Mouse (Mus musculus) right cerebral cortex, postnatal 25 days (tissue): Measurements from ENCODE around the gene Rundc1.
"Not testable (repeated sequence)": the region's sequence is repeated elsewhere in the genome, so short reads cannot be mapped to it uniquely, and the experiment has no call there.

Experiments
- DNase-seq: peaks from one replicate; pipeline ENCODE4 v3.0.0; 2022

The Rundc1 gene

DNA sequence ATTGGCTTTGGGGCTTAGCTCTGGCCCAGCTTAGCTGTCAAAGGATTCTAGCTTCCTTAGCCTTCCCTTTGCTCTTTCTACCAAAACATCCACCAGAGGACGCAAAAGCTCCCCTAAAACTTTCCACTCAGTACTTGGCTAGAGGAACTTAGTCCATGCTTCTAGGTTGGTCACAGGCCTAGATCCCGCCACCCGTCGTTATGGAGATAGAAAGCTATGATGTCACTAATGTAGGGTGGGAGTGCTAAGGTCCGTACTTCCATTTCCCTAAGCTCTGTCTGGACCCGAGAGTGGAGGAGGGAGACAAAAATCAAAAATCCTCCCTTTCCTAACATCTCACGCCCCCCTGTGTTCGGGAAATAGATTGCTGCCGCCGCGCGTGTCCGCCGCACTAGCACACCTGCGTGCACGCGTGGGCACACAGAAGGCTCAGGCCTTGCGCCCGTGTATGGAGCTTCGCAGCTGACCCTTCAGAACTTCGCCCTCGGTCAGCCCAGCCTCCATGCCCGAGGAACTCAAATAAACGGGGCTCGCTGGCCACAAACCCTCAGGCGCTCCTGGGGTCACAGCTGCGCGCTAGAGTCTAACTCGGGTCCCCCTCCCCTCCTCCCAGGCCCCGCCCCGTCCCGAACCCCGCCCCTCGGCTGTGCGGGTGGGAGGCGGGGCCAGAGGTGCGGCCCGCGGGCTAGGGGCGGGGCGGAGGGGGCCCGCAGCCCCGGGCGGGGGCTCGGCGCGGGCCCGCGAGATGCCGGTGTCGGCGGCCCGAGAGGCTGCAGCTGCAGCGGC, 42.8 kb downstream of the Rundc1 start:
- DNase-seq: peak; percentile 62

GRCm38 (mm10) chr11:101468263-101468688, 43.4 kb downstream of the Rundc1 start:
- no peak for DNase-seq

DNA sequence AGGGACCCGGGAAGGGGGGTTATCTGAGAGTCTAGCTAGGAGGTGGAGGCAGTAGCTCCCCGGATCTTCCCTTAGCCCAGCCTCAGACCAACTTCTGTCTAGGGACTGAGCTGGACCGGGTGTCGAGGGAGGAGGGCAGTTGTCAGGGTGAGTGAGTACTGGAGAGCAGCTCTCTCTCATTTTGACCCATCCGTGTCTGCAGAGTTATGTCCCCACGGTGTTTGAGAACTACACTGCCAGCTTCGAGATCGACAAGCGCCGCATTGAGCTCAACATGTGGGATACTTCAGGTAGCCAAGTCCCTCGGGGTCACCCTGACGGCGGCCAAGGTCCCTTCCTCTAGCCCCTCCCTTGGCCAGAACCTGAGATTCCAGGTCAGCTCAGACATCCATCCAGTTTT, 43.8 kb downstream of the Rundc1 start:
- no peak for DNase-seq

GRCm38 (mm10) chr11:101469155-101469554, 44.3 kb downstream of the Rundc1 start:
- DNase-seq: no peak

GRCm38 (mm10) chr11:101470206-101470605, 45.3 kb downstream of the Rundc1 start:
- no peak for DNase-seq

DNA sequence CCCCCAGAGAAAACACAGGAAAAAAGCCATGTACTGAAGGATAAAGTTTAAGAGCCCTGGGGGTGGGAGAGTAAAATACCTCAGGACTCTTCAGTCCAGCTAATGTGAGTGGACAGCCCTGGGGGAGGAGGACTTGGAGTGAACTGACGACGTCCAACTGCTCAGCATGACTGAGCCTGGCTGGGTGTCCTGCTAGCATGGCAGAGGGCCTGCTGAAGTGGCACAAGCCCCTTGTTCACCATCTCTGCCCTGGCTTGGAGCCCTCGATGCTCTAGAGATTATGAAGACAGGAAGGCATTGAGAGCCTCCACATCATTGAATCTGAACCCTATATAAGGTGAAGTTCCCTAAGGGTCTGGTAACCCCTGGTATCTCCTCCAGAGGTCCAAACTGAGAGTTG, 47.0 kb downstream of the Rundc1 start:
- no peak for DNase-seq

- no peak for DNase-seq
These were observed 47.5 kb downstream of the Rundc1 start for GRCm38 (mm10) chr11:101472336-101472735.

DNA sequence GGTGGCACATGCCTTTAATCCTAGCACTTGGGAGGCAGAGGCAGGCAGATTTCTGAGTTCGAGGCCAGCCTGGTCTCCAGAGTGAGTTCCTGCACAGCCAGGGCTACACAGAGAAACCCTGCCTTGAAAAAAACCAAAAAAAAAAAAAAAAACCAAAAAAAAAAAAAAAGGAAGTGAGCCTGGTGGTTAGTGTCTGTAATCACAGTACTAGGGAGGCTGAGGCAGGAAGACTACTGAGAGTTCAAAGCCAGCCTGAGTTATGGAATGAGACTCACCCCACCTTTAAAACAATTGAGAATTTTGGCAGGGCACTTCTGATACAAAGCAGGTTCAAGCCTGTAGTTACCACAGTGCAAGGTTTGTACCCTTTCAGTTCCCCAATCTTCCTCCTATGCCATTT, 48.8 kb downstream of the Rundc1 start:
- not testable (repeated sequence) for DNase-seq

DNA sequence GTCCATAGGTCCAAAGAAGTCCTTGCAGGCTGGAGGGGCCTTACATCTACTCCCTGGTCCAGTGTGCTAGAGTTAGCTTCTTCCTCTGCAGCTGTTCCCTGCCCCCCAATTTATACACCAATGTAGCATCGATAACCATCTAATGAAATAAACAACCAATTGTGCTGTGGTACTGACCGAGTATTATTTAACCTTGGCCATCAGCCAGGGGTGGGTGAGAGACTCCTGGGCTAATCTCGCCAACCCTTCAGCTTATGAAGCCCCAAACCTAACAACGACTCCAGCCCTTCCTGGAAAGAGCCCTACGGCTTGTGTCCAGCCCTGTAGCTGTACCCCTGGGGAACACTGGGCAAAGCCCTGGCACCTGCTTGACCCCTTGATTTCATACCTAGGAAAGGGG, 49.4 kb downstream of the Rundc1 start:
- no peak for DNase-seq

GRCm38 (mm10) chr11:101476361-101476760, 51.5 kb downstream of the Rundc1 start:
- DNase-seq: not testable (repeated sequence)

DNA sequence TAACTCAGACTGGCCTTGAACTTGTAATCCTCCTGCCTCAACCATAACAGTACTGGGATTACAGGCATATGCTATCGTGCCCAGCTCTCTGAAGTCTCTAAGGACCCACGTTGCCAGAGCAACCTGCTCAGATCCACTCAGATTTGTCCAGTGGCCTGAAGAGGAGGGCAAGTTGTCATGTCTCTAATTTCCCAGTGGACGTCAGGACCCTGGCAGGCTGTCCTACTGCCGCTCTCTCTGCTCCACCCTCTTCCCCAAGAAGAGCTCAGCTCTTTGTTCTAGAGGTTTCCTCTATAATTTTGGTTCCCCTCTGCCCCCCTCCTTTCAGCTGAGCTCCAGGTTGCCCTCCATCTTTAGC, 52.3 kb downstream of the Rundc1 start:
- DNase-seq: no peak

DNA sequence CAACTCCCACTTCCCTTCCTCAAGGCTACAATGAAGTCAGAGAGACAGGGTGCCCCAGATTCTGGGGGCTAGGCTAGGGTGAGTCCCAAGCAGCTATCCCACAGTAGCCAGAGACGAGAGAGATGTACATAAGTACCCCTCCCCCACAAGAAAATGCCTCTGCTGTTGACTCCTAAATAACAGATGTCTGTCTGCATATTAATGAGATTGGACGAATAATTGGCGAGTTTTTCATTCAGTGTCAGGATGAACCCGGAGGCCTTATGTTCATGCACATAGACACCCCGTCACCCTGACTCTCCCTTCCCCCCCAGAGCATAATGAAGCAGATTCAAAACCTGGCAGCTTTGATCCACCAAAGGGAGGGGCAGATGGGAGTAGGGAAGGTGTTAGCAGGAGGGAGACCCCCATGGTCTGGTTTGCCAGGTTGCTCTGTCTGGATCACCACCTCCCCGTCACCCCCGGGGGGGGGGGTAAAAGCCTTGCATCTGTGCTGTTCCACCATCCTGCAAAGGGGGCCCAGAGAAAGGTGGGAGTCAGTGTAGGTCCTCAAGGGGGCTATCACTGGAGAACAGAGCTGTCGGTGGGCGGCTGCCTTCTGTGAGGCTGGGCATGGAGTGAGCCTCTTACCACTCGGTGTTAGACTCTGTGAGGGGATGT, 52.8 kb downstream of the Rundc1 start:
- DNase-seq: no peak

DNA sequence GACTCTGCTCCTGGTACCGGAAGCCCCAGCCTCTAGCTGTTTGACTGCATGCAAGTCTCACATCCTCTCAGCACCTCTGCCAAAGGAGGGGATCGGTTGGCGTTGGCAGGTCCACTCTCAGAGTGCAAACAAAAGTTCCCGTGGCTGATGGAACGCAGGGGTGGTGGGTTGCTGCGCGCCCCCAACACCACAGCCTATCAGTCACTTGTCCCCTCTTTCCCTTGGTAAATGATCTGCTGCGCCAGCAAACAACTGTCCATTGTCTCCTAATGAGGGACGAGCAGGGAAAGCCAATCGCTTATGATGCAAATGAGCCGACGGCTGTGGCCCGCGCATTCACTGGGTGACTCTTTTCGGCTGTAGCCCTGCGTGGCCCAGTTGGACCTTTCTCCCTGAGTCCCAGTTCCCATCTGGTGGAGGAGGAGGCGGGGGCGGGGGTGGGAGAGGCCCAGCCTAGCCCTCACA, 54.3 kb downstream of the Rundc1 start:
- no peak for DNase-seq

- no peak for DNase-seq
These were observed 56.0 kb downstream of the Rundc1 start for GRCm38 (mm10) chr11:101480912-101481311.

GRCm38 (mm10) chr11:101483804-101484203, 58.9 kb downstream of the Rundc1 start:
- DNase-seq: no peak

GRCm38 (mm10) chr11:101484245-101484644, 59.4 kb downstream of the Rundc1 start:
- no peak for DNase-seq

DNA sequence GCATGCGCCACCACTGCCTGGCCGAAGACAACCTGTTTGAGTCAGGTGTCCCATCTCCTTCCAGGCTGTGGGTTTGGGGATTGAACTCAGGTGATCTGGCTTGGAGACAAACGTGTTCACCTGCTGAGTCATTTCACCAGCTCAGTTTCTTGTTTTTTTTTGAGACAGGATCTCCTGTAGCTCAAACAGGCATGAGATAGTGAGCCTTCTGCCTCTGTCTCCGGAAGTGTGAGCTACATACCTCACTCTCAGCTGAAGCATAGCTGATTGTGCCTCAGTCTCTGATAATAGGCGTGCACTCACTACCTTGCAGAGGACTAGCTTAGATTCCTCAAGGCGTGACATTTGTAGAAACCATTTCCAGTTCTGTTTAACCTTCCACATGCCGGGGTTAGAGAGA, 59.9 kb downstream of the Rundc1 start:
- no peak for DNase-seq
